Mouse (Mus musculus): ENCODE measurements around the gene Pan3.

GRCm38 (mm10) chr5:147573555-147573954 lies 143.6 kb downstream of the Pan3 start:
- TF ChIP-seq CTCF (IDR thresholded peaks at IDR 0.05; ENCODE audit: low read depth, low read length) (no peak), EP300 (IDR thresholded peaks at IDR 0.05; ENCODE audit: insufficient read depth, low read depth, low read length) (no peak), POLR2A (IDR thresholded peaks at IDR 0.05; ENCODE audit: insufficient read depth, low read length) (no peak)
